Mouse (Mus musculus): ENCODE measurements around the gene Vmn2r54.
"Not testable (repeated sequence)": the region's sequence is repeated elsewhere in the genome, so short reads cannot be mapped to it uniquely, and the experiment has no call there.

Vmn2r54 gene

DNA sequence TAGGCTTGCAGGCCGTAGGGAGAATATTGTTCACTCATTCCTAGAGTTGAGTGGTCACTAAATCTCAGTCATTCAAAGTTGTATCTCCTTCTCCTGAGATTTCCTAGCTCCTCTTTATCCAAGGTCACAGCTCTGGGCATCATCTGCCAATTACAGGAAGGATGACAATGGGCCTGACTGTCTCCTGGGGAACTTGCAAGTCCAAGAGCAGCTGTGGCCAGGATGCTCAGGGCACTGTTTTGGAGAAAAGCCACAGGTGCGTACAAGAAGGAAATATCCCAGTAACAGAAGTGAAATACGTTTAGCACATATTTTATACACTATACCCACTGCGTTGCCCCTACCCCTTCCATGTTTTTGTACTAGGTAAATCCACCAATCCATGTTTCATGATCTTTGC lies at the start of gene Vmn2r54:
Gene Vmn2r54 (minus strand): TSS at position 101 of the 400 bp plus-strand sequence.
- DNase-seq (ENCODE audit: low spot score in 2 of 2) = not testable (repeated sequence)

DNA sequence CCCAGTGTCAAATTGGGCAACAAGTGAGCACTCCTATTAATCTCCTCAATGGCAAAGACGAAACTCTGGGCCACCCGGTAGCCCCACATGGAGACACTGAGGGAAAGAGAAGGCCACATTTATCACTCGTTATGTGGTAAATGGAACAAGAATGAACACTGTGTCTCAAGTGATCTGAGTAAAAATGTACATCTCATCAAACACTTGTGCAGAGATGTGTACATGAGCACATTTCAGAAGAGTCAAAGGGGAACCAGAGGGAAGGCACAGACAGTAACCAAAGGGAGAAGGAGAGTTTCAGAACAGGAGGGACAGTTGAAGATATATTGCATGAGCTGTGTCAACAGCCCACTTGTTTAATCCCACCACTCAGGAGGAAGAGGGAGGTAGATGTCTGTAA lies 44.8 kb upstream of the Vmn2r54 start, which contains the start of gene Vmn2r55:
Gene Vmn2r55 (minus strand): TSS at position 101 of the 400 bp plus-strand sequence.
- not testable (repeated sequence) for DNase-seq (ENCODE audit: low spot score in 2 of 2)

DNA sequence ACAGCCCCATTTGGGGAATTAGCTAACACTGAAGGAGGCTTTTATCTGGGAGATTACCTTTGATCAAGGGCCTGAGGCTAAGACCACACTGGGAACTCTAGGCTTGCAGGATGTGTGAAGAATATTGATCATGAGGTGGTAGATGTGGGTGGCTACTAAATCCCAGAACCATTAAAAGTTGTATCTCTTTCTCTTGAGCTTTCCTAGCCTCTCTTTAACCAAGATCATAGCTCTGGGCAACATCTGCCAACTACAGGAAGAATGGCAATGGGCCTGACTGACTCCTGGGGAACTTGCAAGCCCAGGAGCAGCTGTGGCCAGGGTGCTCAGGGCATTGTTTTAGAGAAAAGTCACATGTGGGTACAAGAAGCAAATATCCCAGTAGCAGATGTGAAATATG lies 31.4 kb downstream of the Vmn2r54 start, which contains the start of gene Vmn2r53:
Gene Vmn2r53 (minus strand): TSS at position 101 of the 400 bp plus-strand sequence.
- DNase-seq (ENCODE audit: low spot score in 2 of 2) = no peak
